Mouse (Mus musculus): ENCODE measurements around the gene Dusp9. TPM values are rescaled to one million over a fixed set of nuclear protein-coding genes. Genes with fewer than 3 reads are reported as not detected.

Gene Dusp9
- polyA plus RNA-seq, 1 experiment, result 1.1 TPM

DNA sequence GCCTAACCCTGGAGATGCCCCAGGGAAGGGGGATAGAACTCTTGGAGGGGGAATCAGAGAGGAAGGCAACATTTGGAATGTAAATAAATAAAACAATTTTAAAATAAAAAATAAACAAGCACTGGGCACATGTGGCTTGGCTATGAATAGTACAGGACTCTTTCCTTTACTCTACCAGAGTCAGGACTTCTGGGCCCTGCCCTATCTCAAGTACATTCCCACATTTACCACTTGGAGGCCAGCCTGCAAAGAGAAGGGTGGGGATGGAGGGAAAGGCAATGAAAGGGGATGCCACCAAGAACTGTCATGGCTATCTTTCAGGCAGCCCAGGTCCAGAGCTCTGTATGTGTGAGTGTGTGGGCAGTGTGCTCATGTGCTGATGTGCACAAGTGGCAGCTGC, 19.8 kb upstream of the Dusp9 start:
- Histone ChIP-seq H3K4me3 (ENCODE audit: low read depth, low read length) (no peak overlapping the region), H3K27ac (ENCODE audit: insufficient read depth, low read depth, low read length) (no peak overlapping the region), H3K4me1 (ENCODE audit: control insufficient read depth, insufficient read depth, insufficient read length, low read length) (no peaks in the 10 kb centered on the region), H3K36me3 (ENCODE audit: control insufficient read depth, insufficient read depth, low read length) (no peaks in the 10 kb centered on the region), H3K27me3 (ENCODE audit: control insufficient read depth, insufficient read depth, low read length) (no peaks in the 10 kb centered on the region)
- TF ChIP-seq CTCF (IDR thresholded peaks at IDR 0.05; ENCODE audit: extremely low read depth, insufficient read length, insufficient replicate concordance, low read depth, low read length) (no peak), POLR2A (IDR thresholded peaks at IDR 0.05; ENCODE audit: low read depth, low read length) (no peak)

DNA sequence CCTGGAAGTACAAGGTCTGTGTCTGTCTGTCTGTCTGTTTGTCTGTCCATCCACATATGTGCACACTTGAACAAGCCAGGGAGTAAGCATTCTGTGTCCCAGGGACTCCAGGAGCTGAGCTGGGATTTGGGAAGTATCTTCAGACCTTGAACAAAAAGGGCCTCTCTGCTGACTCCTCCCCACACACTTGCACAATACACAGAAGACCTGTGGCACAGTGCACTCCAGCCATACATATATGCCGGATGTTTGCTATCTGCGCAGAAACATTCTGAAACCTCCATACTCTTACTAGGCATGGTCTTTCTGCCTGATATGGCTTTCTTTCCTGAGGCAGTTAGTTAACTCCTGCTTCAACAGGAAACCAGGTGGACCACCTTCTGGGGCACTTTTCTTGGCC, 19.3 kb upstream of the Dusp9 start:
- Histone ChIP-seq H3K4me1 (ENCODE audit: control insufficient read depth, insufficient read depth, insufficient read length, low read length) (no peaks in the 10 kb centered on the region), H3K27me3 (ENCODE audit: control insufficient read depth, insufficient read depth, low read length) (no peaks in the 10 kb centered on the region), H3K36me3 (ENCODE audit: control insufficient read depth, insufficient read depth, low read length) (no peaks in the 10 kb centered on the region), H3K27ac (ENCODE audit: insufficient read depth, low read depth, low read length) (no peak overlapping the region), H3K4me3 (ENCODE audit: low read depth, low read length) (no peak overlapping the region)
- 95% methylated on average over 2 of the region's 2 CpGs for WGBS
- no peak for TF ChIP-seq POLR2A (IDR thresholded peaks at IDR 0.05; ENCODE audit: low read depth, low read length)
- no peak for TF ChIP-seq CTCF (IDR thresholded peaks at IDR 0.05; ENCODE audit: extremely low read depth, insufficient read length, insufficient replicate concordance, low read depth, low read length)

DNA sequence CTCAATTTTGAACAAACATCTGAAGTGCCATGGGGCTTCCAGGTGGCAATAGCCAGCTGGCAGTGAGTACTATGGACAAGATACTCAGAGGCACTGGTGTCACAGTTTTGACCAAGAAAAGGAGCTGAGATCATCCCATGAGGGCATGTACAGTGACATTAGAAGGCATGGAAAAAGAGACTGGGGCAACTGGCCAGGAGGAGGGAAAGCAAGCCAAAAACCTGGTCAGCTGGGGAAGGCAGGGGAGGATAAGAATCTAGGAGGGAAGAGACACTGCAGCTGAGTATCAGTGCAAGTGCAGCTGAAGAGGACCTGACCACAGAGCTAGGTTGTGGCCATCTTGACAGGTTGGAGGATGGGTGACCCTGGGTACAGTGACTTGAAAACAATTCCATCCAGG, 12.2 kb upstream of the Dusp9 start:
- TF ChIP-seq POLR2A (IDR thresholded peaks at IDR 0.05; ENCODE audit: low read depth, low read length), result no peak
- TF ChIP-seq CTCF (IDR thresholded peaks at IDR 0.05; ENCODE audit: extremely low read depth, insufficient read length, insufficient replicate concordance, low read depth, low read length), result no peak
- H3K36me3 ChIP-seq (ENCODE audit: control insufficient read depth, insufficient read depth, low read length), result no peaks in the 10 kb centered on the region
- H3K4me3 ChIP-seq (ENCODE audit: low read depth, low read length), result no peak overlapping the region
- no peaks in the 10 kb centered on the region for H3K4me1 ChIP-seq (ENCODE audit: control insufficient read depth, insufficient read depth, insufficient read length, low read length)
- no peak overlapping the region for H3K27ac ChIP-seq (ENCODE audit: insufficient read depth, low read depth, low read length)
- H3K27me3 ChIP-seq (ENCODE audit: control insufficient read depth, insufficient read depth, low read length), result no peaks in the 10 kb centered on the region

DNA sequence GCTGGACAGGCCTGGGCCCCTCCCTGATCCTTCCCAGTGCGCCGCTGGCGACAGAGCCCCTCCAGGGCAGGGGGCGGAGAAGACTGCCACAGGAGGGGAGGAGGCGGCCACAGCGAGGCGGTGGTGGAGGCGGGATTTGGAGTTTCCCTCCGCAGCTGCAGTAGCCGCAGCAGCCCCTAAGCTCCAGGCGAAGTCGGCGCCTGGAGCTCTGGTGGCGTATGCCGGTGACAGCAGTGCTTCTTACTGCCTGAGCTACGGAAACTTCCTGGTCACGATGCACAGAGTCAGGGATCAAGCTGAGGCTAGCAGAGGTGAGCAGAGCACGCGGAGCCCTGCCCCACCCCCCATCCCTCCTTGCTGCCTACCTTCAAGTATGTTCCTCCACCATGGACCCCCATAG, 3.8 kb upstream of the Dusp9 start:
- 18% methylated on average over 19 of the region's 19 CpGs for WGBS
- TF ChIP-seq POLR2A (IDR thresholded peaks at IDR 0.05; ENCODE audit: low read depth, low read length), result no peak
- no peak for TF ChIP-seq CTCF (IDR thresholded peaks at IDR 0.05; ENCODE audit: extremely low read depth, insufficient read length, insufficient replicate concordance, low read depth, low read length)
- H3K27me3 ChIP-seq (ENCODE audit: control insufficient read depth, insufficient read depth, low read length), result peaks cover 31% of the 10 kb centered on the region
- peaks cover 4% of the 10 kb centered on the region for H3K4me1 ChIP-seq (ENCODE audit: control insufficient read depth, insufficient read depth, insufficient read length, low read length)
- no peaks in the 10 kb centered on the region for H3K36me3 ChIP-seq (ENCODE audit: control insufficient read depth, insufficient read depth, low read length)
- H3K4me3 ChIP-seq (ENCODE audit: low read depth, low read length), result no peak overlapping the region
- H3K27ac ChIP-seq (ENCODE audit: insufficient read depth, low read depth, low read length), result no peak overlapping the region

DNA sequence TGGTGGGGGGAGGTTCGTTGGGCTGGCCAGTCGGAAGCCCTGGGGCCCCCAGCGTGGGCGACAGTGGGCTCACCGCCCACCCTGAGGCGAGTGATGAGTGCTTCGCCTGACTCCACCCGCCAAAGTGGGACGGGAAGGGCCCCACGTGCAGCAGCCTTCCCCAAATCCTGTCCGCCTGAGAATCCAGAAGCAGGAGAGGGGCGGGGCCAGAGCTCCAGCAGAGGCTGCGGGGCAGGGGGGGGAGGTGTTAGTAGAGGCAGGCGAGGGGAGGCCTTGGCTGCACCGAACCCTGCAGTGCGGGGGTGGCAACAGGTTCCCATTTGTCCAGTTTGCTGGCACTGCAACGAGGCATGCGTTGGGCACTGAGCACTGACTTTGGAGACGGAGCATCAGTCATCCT, 1.8 kb upstream of the Dusp9 start:
- no peak overlapping the region for H3K27ac ChIP-seq (ENCODE audit: insufficient read depth, low read depth, low read length)
- no peak overlapping the region for H3K4me3 ChIP-seq (ENCODE audit: low read depth, low read length)
- H3K27me3 ChIP-seq (ENCODE audit: control insufficient read depth, insufficient read depth, low read length), result peaks cover 31% of the 10 kb centered on the region
- no peak for TF ChIP-seq POLR2A (IDR thresholded peaks at IDR 0.05; ENCODE audit: low read depth, low read length)
- TF ChIP-seq CTCF (IDR thresholded peaks at IDR 0.05; ENCODE audit: extremely low read depth, insufficient read length, insufficient replicate concordance, low read depth, low read length), result no peak
- H3K36me3 ChIP-seq (ENCODE audit: control insufficient read depth, insufficient read depth, low read length), result no peaks in the 10 kb centered on the region
- peaks cover 4% of the 10 kb centered on the region for H3K4me1 ChIP-seq (ENCODE audit: control insufficient read depth, insufficient read depth, insufficient read length, low read length)
- WGBS, result 9% methylated on average over 18 of the region's 19 CpGs

DNA sequence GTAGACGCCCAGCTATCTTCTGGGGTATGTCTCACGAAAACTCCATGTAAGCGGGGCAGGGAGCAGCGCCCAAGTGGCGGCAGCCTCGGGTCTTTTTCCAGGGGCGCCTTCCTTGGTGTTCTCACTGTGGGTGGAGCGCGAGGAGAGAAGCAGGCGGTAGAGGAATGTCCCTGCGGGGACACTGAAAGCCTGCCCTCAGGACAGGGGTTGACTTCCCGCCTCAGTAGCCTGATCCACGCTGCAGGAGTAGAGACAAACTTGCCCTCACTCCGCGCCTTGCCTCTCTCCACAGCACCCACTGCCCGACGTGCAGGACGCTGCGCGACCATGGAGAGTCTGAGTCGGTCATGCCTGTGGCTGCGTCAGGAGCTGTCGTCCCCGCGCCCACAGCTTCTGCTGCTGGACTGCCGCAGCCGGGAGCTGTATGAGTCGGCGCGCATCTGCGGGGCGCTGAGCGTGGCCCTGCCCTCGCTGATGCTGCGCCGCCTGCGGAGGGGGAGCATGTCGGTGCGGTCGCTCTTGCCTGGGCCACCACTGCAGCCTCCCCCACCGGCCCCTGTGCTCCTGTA, 766 bp downstream of the Dusp9 start:
- Histone ChIP-seq H3K4me3 (ENCODE audit: low read depth, low read length) (peak overlapping the region; percentile 66), H3K36me3 (ENCODE audit: control insufficient read depth, insufficient read depth, low read length) (no peaks in the 10 kb centered on the region), H3K27ac (ENCODE audit: insufficient read depth, low read depth, low read length) (no peak overlapping the region), H3K4me1 (ENCODE audit: control insufficient read depth, insufficient read depth, insufficient read length, low read length) (peaks cover 4% of the 10 kb centered on the region), H3K27me3 (ENCODE audit: control insufficient read depth, insufficient read depth, low read length) (peaks cover 31% of the 10 kb centered on the region)
- WGBS, result 14% methylated on average over 41 of the region's 41 CpGs
- no peak for TF ChIP-seq POLR2A (IDR thresholded peaks at IDR 0.05; ENCODE audit: low read depth, low read length)
- TF ChIP-seq CTCF (IDR thresholded peaks at IDR 0.05; ENCODE audit: extremely low read depth, insufficient read length, insufficient replicate concordance, low read depth, low read length), result no peak

GRCm38 (mm10) chrX:73645121-73645520, 5.9 kb downstream of the Dusp9 start:
- Histone ChIP-seq H3K27ac (ENCODE audit: insufficient read depth, low read depth, low read length) (no peak overlapping the region), H3K4me3 (ENCODE audit: low read depth, low read length) (no peak overlapping the region), H3K36me3 (ENCODE audit: control insufficient read depth, insufficient read depth, low read length) (no peaks in the 10 kb centered on the region), H3K4me1 (ENCODE audit: control insufficient read depth, insufficient read depth, insufficient read length, low read length) (no peaks in the 10 kb centered on the region), H3K27me3 (ENCODE audit: control insufficient read depth, insufficient read depth, low read length) (no peaks in the 10 kb centered on the region; the same call in none of the 2 replicates)
- TF ChIP-seq POLR2A (IDR thresholded peaks at IDR 0.05; ENCODE audit: low read depth, low read length) (no peak), CTCF (IDR thresholded peaks at IDR 0.05; ENCODE audit: extremely low read depth, insufficient read length, insufficient replicate concordance, low read depth, low read length) (no peak)
- 54% methylated on average over 4 of the region's 4 CpGs for WGBS
